Mouse (Mus musculus): ENCODE measurements around the gene Tef. TPM values are rescaled to one million over a fixed set of nuclear protein-coding genes. Genes with fewer than 3 reads are reported as not detected.

Tef gene
- polyA plus RNA-seq, 1 experiment from 2014 or later: 16.8 TPM

- WGBS: 85% methylated on average over 4 of the region's 4 CpGs
- Histone ChIP-seq H3K27ac (no peak overlapping the region), H3K9ac (no peak overlapping the region), H3K4me1 (replicated peaks; ENCODE audit: control insufficient read depth, insufficient read depth, low read length) (peaks cover 37% of the 10 kb centered on the region), H3K4me2 (replicated peaks) (no peak overlapping the region), H3K4me3 (replicated peaks; ENCODE audit: low read length) (no peak overlapping the region), H3K9me3 (ENCODE audit: control insufficient read depth, low read length) (no peaks in the 10 kb centered on the region), H3K27me3 (ENCODE audit: control insufficient read depth, insufficient read depth, low read length) (no peaks in the 10 kb centered on the region), H3K36me3 (replicated peaks; ENCODE audit: control insufficient read depth, insufficient read depth) (no peaks in the 10 kb centered on the region)
- no peak for DNase-seq (ENCODE audit: low spot score)
- ATAC-seq (ENCODE audit: low FRiP score): no peak
Measured at GRCm38 (mm10) chr15:81806621-81807404, 4.6 kb downstream of the Tef start.

GRCm38 (mm10) chr15:81808799-81809198 is 6.6 kb downstream of the Tef start:
- Histone ChIP-seq H3K27ac (no peak overlapping the region), H3K27me3 (ENCODE audit: control insufficient read depth, insufficient read depth, low read length) (no peaks in the 10 kb centered on the region), H3K9me3 (ENCODE audit: control insufficient read depth, low read length) (no peaks in the 10 kb centered on the region), H3K4me3 (replicated peaks; ENCODE audit: low read length) (no peak overlapping the region), H3K4me2 (replicated peaks) (no peak overlapping the region), H3K36me3 (replicated peaks; ENCODE audit: control insufficient read depth, insufficient read depth) (no peaks in the 10 kb centered on the region), H3K4me1 (replicated peaks; ENCODE audit: control insufficient read depth, insufficient read depth, low read length) (peaks cover 41% of the 10 kb centered on the region), H3K9ac (no peak overlapping the region)
- WGBS: 54% methylated on average over 2 of the region's 2 CpGs
- ATAC-seq (ENCODE audit: low FRiP score): no peak
- no peak for DNase-seq (ENCODE audit: low spot score)

- no peak overlapping the region for H3K9ac ChIP-seq
- H3K27ac ChIP-seq: peak overlapping the region; percentile 70; the same call in 1 of the 2 replicates
- peak overlapping the region; percentile 77 for H3K4me2 ChIP-seq (replicated peaks)
- no peaks in the 10 kb centered on the region for H3K27me3 ChIP-seq (ENCODE audit: control insufficient read depth, insufficient read depth, low read length)
- peaks cover 41% of the 10 kb centered on the region for H3K4me1 ChIP-seq (replicated peaks; ENCODE audit: control insufficient read depth, insufficient read depth, low read length)
- no peak for ATAC-seq (ENCODE audit: low FRiP score)
- H3K9me3 ChIP-seq (ENCODE audit: control insufficient read depth, low read length): no peaks in the 10 kb centered on the region
- 55% methylated on average over 1 of the region's 1 CpGs for WGBS
- DNase-seq (ENCODE audit: low spot score): no peak
- H3K4me3 ChIP-seq (replicated peaks; ENCODE audit: low read length): 0 out of 2 replicates have a peak overlapping the region, but pooled peaks have one; percentile 65
- H3K36me3 ChIP-seq (replicated peaks; ENCODE audit: control insufficient read depth, insufficient read depth): no peaks in the 10 kb centered on the region
Measured at GRCm38 (mm10) chr15:81809550-81809949, 7.3 kb downstream of the Tef start.

GRCm38 (mm10) chr15:81810150-81810549 is 7.9 kb downstream of the Tef start:
- ATAC-seq (ENCODE audit: low FRiP score) (no peak), DNase-seq (ENCODE audit: low spot score) (peak; percentile 70)
- Histone ChIP-seq H3K9ac (peak overlapping the region; percentile 37; the same call in 1 of the 2 replicates), H3K27me3 (ENCODE audit: control insufficient read depth, insufficient read depth, low read length) (no peaks in the 10 kb centered on the region), H3K9me3 (ENCODE audit: control insufficient read depth, low read length) (no peaks in the 10 kb centered on the region), H3K27ac (peak overlapping the region; percentile 70), H3K4me2 (replicated peaks) (peak overlapping the region; percentile 77), H3K4me1 (replicated peaks; ENCODE audit: control insufficient read depth, insufficient read depth, low read length) (peaks cover 38% of the 10 kb centered on the region), H3K4me3 (replicated peaks; ENCODE audit: low read length) (peak overlapping the region; percentile 65), H3K36me3 (replicated peaks; ENCODE audit: control insufficient read depth, insufficient read depth) (peaks cover 4% of the 10 kb centered on the region)
- 2% methylated on average over 10 of the region's 10 CpGs for whole genome bisulfite sequencing

- no peaks in the 10 kb centered on the region for H3K27me3 ChIP-seq (ENCODE audit: control insufficient read depth, insufficient read depth, low read length)
- DNase-seq (ENCODE audit: low spot score): peak; percentile 97
- under 1% methylated on average over 87 of the region's 89 CpGs for WGBS
- H3K36me3 ChIP-seq (replicated peaks; ENCODE audit: control insufficient read depth, insufficient read depth): peaks cover 12% of the 10 kb centered on the region
- H3K4me1 ChIP-seq (replicated peaks; ENCODE audit: control insufficient read depth, insufficient read depth, low read length): peaks cover 30% of the 10 kb centered on the region
- peak; percentile 99 for ATAC-seq (ENCODE audit: low FRiP score)
- H3K27ac ChIP-seq: peak overlapping the region; percentile 71
- H3K9me3 ChIP-seq (ENCODE audit: control insufficient read depth, low read length): no peaks in the 10 kb centered on the region
- peak overlapping the region; percentile 68 for H3K9ac ChIP-seq
- peak overlapping the region; percentile 65 for H3K4me3 ChIP-seq (replicated peaks; ENCODE audit: low read length)
- H3K4me2 ChIP-seq (replicated peaks): peak overlapping the region; percentile 77
Measured at GRCm38 (mm10) chr15:81810671-81811598, 8.7 kb downstream of the Tef start.

- ATAC-seq (ENCODE audit: low FRiP score) (no peak; the same call in 1 of the 2 replicates), DNase-seq (ENCODE audit: low spot score) (no peak)
- Histone ChIP-seq H3K9ac (peak overlapping the region; percentile 68), H3K27ac (peak overlapping the region; percentile 71), H3K27me3 (ENCODE audit: control insufficient read depth, insufficient read depth, low read length) (no peaks in the 10 kb centered on the region), H3K4me2 (replicated peaks) (peak overlapping the region; percentile 77), H3K9me3 (ENCODE audit: control insufficient read depth, low read length) (no peaks in the 10 kb centered on the region), H3K36me3 (replicated peaks; ENCODE audit: control insufficient read depth, insufficient read depth) (peaks cover 18% of the 10 kb centered on the region), H3K4me3 (replicated peaks; ENCODE audit: low read length) (peak overlapping the region; percentile 65), H3K4me1 (replicated peaks; ENCODE audit: control insufficient read depth, insufficient read depth, low read length) (peaks cover 26% of the 10 kb centered on the region)
- 0% methylated on average over 26 of the region's 26 CpGs for WGBS
Measured at GRCm38 (mm10) chr15:81811599-81811996, 9.4 kb downstream of the Tef start.

GRCm38 (mm10) chr15:81812287-81812686 is 10.1 kb downstream of the Tef start:
- DNase-seq (ENCODE audit: low spot score) (no peak), ATAC-seq (ENCODE audit: low FRiP score) (no peak)
- peaks cover 25% of the 10 kb centered on the region for H3K36me3 ChIP-seq (replicated peaks; ENCODE audit: control insufficient read depth, insufficient read depth)
- no peaks in the 10 kb centered on the region for H3K27me3 ChIP-seq (ENCODE audit: control insufficient read depth, insufficient read depth, low read length)
- peak overlapping the region; percentile 65 for H3K4me3 ChIP-seq (replicated peaks; ENCODE audit: low read length)
- WGBS: 21% methylated on average over 3 of the region's 3 CpGs
- no peak overlapping the region for H3K27ac ChIP-seq
- peak overlapping the region; percentile 68 for H3K9ac ChIP-seq
- H3K4me2 ChIP-seq (replicated peaks): peak overlapping the region; percentile 77
- peaks cover 26% of the 10 kb centered on the region for H3K4me1 ChIP-seq (replicated peaks; ENCODE audit: control insufficient read depth, insufficient read depth, low read length)
- H3K9me3 ChIP-seq (ENCODE audit: control insufficient read depth, low read length): no peaks in the 10 kb centered on the region

- no peaks in the 10 kb centered on the region for H3K27me3 ChIP-seq (ENCODE audit: control insufficient read depth, insufficient read depth, low read length)
- H3K4me3 ChIP-seq (replicated peaks; ENCODE audit: low read length): 0 out of 2 replicates have a peak overlapping the region, but pooled peaks have one; percentile 65
- DNase-seq (ENCODE audit: low spot score) (no peak), ATAC-seq (ENCODE audit: low FRiP score) (no peak)
- H3K36me3 ChIP-seq (replicated peaks; ENCODE audit: control insufficient read depth, insufficient read depth): peaks cover 32% of the 10 kb centered on the region
- no peaks in the 10 kb centered on the region for H3K9me3 ChIP-seq (ENCODE audit: control insufficient read depth, low read length)
- H3K4me2 ChIP-seq (replicated peaks): peak overlapping the region; percentile 77
- H3K9ac ChIP-seq: 0 out of 2 replicates have a peak overlapping the region, but pooled peaks have one; percentile 38
- WGBS: 79% methylated on average over 7 of the region's 7 CpGs
- peaks cover 26% of the 10 kb centered on the region for H3K4me1 ChIP-seq (replicated peaks; ENCODE audit: control insufficient read depth, insufficient read depth, low read length)
- no peak overlapping the region for H3K27ac ChIP-seq
Measured at GRCm38 (mm10) chr15:81812696-81813631, 10.7 kb downstream of the Tef start.

Measured in hindbrain, embryonic 14.5 days (tissue).